Mouse (Mus musculus) thymus, adult 2 months (tissue): Measurements from ENCODE around the gene March2. TPM values are rescaled to one million over a fixed set of nuclear protein-coding genes. Genes with fewer than 3 reads are reported as not detected.

Experiments used
- DNase-seq: peaks from one replicate; pipeline ENCODE4 v3.0.0; 2021
- H3K27ac ChIP-seq: fragments of 200-500 bp; 2 replicates; pipeline ENCODE4 v1.5.1; 2012; ENCODE audit warnings: low read length, control low read depth; ENCODE audit not compliant: control insufficient read depth, insufficient read depth
- H3K27me3 ChIP-seq: fragments of 200-500 bp; 2 replicates; pipeline ENCODE4 v1.6.1; 2012; ENCODE audit warnings: mild to moderate bottlenecking, low read length, moderate library complexity, mixed read lengths; ENCODE audit not compliant: control insufficient read depth, insufficient read depth
- H3K36me3 ChIP-seq: fragments of 200-500 bp; 2 replicates; pipeline ENCODE4 v1.6.1; 2012; ENCODE audit warnings: mild to moderate bottlenecking, low read length, moderate library complexity; ENCODE audit not compliant: control insufficient read depth, insufficient read depth
- H3K4me1 ChIP-seq: fragments of 200-500 bp; replicated peaks from 2 replicates; pipeline ENCODE4 v1.6.1; 2012; ENCODE audit warnings: low read length; ENCODE audit not compliant: control insufficient read depth, insufficient read depth
- H3K4me3 ChIP-seq: fragments of 200-500 bp; 2 replicates; pipeline ENCODE4 v1.5.1; 2012; ENCODE audit warnings: mild to moderate bottlenecking, low read length, control low read depth, moderate library complexity; ENCODE audit not compliant: control insufficient read depth, insufficient read depth
- CTCF ChIP-seq: fragments of 200-500 bp; IDR thresholded peaks from 2 replicates; pipeline ENCODE4 v1.5.1; 2012; ENCODE audit warnings: mild to moderate bottlenecking, control low read depth, low read length, moderate library complexity, borderline replicate concordance; ENCODE audit not compliant: control insufficient read depth, poor library complexity, insufficient read depth; ENCODE audit errors: extremely low read depth
- POLR2A ChIP-seq: fragments of 200-500 bp; IDR thresholded peaks from 2 replicates; pipeline ENCODE4 v1.6.1; 2012; ENCODE audit warnings: mild to moderate bottlenecking, low read length, control low read depth, moderate library complexity; ENCODE audit not compliant: control insufficient read depth, poor library complexity, insufficient read depth; ENCODE audit errors: extremely low read depth
- WGBS: fragments of 180-500 bp; shearing (Covaris S2); methylation state at CpG from one replicate; pipeline ENCODE4 v1.1.7; 2018; 5-methylcytosine and 5-hydroxymethylcytosine counted together
- polyA plus RNA-seq: library from polyadenylated mRNA; depleted of rRNA; stranded (reverse); fragments of >200 nt; gene quantifications from 2 replicates; pipeline ENCODE4 v1.2.3, GENCODE M21; 2012; rRNA removed

March2 gene
- polyA plus RNA-seq, 1 experiment, result 120 TPM

DNA sequence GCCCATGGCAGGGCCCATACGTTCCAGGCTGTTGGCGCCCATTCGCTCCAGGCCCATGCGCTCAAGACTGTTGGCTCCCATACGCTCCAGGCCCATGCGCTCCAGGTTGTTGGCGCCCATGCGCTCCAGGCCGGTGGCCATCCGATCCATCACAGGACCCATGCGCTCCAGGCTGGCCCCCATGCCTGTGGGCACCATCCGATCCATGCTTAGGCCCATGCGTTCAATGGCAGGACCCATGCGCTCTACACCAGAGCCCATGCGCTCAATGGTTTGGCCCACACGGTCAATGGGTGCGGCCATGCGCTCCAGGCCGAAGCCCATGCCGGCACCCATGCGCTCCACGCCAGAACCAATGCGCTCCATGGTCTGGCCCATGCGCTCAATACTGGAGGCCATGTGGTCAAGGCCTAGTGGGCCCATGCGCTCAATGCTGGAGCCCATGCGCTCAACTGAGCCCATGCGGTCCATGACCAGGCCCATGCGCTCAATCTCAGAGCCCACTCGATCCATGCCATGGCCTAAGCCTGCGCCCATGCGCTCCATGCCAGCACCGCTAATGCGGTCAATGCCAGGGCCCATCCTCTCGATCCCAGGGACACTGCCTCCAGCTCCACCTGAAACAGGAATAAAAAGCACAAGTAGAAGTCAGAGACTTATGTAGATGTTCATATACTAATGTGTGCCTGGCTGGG, 68.5 kb downstream of the March2 start:
- peaks cover 91% of the 10 kb centered on the region for H3K36me3 ChIP-seq
- no peak for TF ChIP-seq POLR2A
- no peak for TF ChIP-seq CTCF
- DNase-seq, result no peak
- no peaks in the 10 kb centered on the region for H3K4me1 ChIP-seq
- no peaks in the 10 kb centered on the region for H3K27me3 ChIP-seq
- no peak overlapping the region for H3K4me3 ChIP-seq
- WGBS, result 97% methylated on average over 34 of the region's 34 CpGs
- no peak overlapping the region for H3K27ac ChIP-seq

GRCm38 (mm10) chr17:33645073-33645472, 73.4 kb downstream of the March2 start:
- Histone ChIP-seq H3K4me3 (no peak overlapping the region), H3K4me1 (peaks cover 13% of the 10 kb centered on the region; the same call in 1 of the 2 replicates), H3K36me3 (peaks cover 62% of the 10 kb centered on the region), H3K27ac (no peak overlapping the region), H3K27me3 (no peaks in the 10 kb centered on the region)
- TF ChIP-seq POLR2A (no peak), CTCF (no peak)
- DNase-seq, result no peak
- 98% methylated on average over 8 of the region's 8 CpGs for WGBS

- WGBS, result 97% methylated on average over 4 of the region's 4 CpGs
- no peak for DNase-seq
- Histone ChIP-seq H3K4me1 (peaks cover 18% of the 10 kb centered on the region; the same call in 1 of the 2 replicates), H3K27ac (no peak overlapping the region), H3K36me3 (peaks cover 52% of the 10 kb centered on the region), H3K27me3 (no peaks in the 10 kb centered on the region), H3K4me3 (no peak overlapping the region)
- TF ChIP-seq CTCF (no peak), POLR2A (no peak)
Observed at GRCm38 (mm10) chr17:33644068-33644467, 74.4 kb downstream of the March2 start.

GRCm38 (mm10) chr17:33639743-33640142, 78.7 kb downstream of the March2 start:
- Histone ChIP-seq H3K4me1 (peaks cover 25% of the 10 kb centered on the region), H3K4me3 (no peak overlapping the region), H3K27ac (no peak overlapping the region), H3K27me3 (no peaks in the 10 kb centered on the region), H3K36me3 (peaks cover 12% of the 10 kb centered on the region)
- no peak for TF ChIP-seq POLR2A
- no peak for TF ChIP-seq CTCF
- no peak for DNase-seq
- 49% methylated on average over 6 of the region's 6 CpGs for WGBS

- H3K27me3 ChIP-seq, result no peaks in the 10 kb centered on the region
- 38% methylated on average over 4 of the region's 4 CpGs for WGBS
- H3K36me3 ChIP-seq, result no peaks in the 10 kb centered on the region
- H3K4me3 ChIP-seq, result no peak within 1 kb of the TSS
- DNase-seq, result no peak
- no peak within 1 kb of the TSS for H3K27ac ChIP-seq
- TF ChIP-seq CTCF (no peak), POLR2A (no peak)
- peaks cover 25% of the 10 kb centered on the region for H3K4me1 ChIP-seq
Observed at GRCm38 (mm10) chr17:33637516-33638276, 80.8 kb downstream of the March2 start, which contains the start of gene Pram1. Pram1 (plus strand) TSS chr17:33638056.

GRCm38 (mm10) chr17:33637038-33637437, 81.4 kb downstream of the March2 start:
- peaks cover 25% of the 10 kb centered on the region for H3K4me1 ChIP-seq
- H3K36me3 ChIP-seq, result no peaks in the 10 kb centered on the region
- no peaks in the 10 kb centered on the region for H3K27me3 ChIP-seq
- WGBS, result 95% methylated on average over 2 of the region's 2 CpGs
- no peak overlapping the region for H3K27ac ChIP-seq
- DNase-seq, result no peak
- TF ChIP-seq POLR2A (no peak), CTCF (no peak)
- H3K4me3 ChIP-seq, result no peak overlapping the region

Other genes starting within 250 kb of the March2 start
- gene Adamts10, start 194.5 kb downstream of the March2 start, polyA plus RNA-seq, result 116 and 130 TPM in 2 replicates
- 12.4 and 14.9 TPM in 2 replicates for gene Myo1f, start 163.0 kb downstream of the March2 start, polyA plus RNA-seq
- gene Zfp414, start 89.6 kb downstream of the March2 start, polyA plus RNA-seq, result 145 and 152 TPM in 2 replicates
- 0.53 and 1.5 TPM in 2 replicates for gene Pram1, start 80.6 kb downstream of the March2 start, polyA plus RNA-seq
- 217 and 220 TPM in 2 replicates for gene Hnrnpm, start 31.8 kb downstream of the March2 start, polyA plus RNA-seq
- 464 and 542 TPM in 2 replicates for gene Rab11b, start 41.9 kb upstream of the March2 start, polyA plus RNA-seq
- gene Angptl4, start 63.2 kb upstream of the March2 start, polyA plus RNA-seq, result 23.0 TPM in 2 replicates
- gene Kank3, start 91.8 kb upstream of the March2 start, polyA plus RNA-seq, result 19.9 and 29.3 TPM in 2 replicates
- 678 and 707 TPM in 2 replicates for gene Rps28, start 105.9 kb upstream of the March2 start, polyA plus RNA-seq
- 305 and 382 TPM in 2 replicates for gene Ndufa7, start 105.9 kb upstream of the March2 start, polyA plus RNA-seq
- gene Cd320, start 124.4 kb upstream of the March2 start, polyA plus RNA-seq, result 28.7 and 32.9 TPM in 2 replicates
- gene Gm7029, start 155.2 kb upstream of the March2 start, polyA plus RNA-seq, result 3.0 TPM in 1 of 2 replicates, not detected in the other
- gene Kifc1, start 172.0 kb upstream of the March2 start, polyA plus RNA-seq, result 57.3 and 70.8 TPM in 2 replicates
- gene Platr17, start 186.5 kb upstream of the March2 start, polyA plus RNA-seq, result 0.69 and 1.0 TPM in 2 replicates
- 116 and 129 TPM in 2 replicates for gene Daxx, start 190.7 kb upstream of the March2 start, polyA plus RNA-seq
- 201 and 248 TPM in 2 replicates for gene Tapbp, start 197.2 kb upstream of the March2 start, polyA plus RNA-seq
- 119 and 120 TPM in 2 replicates for gene Zbtb22, start 197.2 kb upstream of the March2 start, polyA plus RNA-seq
- 528 and 541 TPM in 2 replicates for gene Rgl2, start 210.9 kb upstream of the March2 start, polyA plus RNA-seq
- 29.8 and 35.1 TPM in 2 replicates for gene Pfdn6, start 221.7 kb upstream of the March2 start, polyA plus RNA-seq
- gene Wdr46, start 222.0 kb upstream of the March2 start, polyA plus RNA-seq, result 35.4 and 38.1 TPM in 2 replicates
- gene B3galt4, start 232.8 kb upstream of the March2 start, polyA plus RNA-seq, result 25.6 and 25.8 TPM in 2 replicates
- 127 and 142 TPM in 2 replicates for gene Vps52, start 237.1 kb upstream of the March2 start, polyA plus RNA-seq
- gene Rps18, start 237.3 kb upstream of the March2 start, polyA plus RNA-seq, result 584 and 593 TPM in 2 replicates